Mouse (Mus musculus): ENCODE measurements around the gene Gm3404. TPM values are rescaled to one million over a fixed set of nuclear protein-coding genes. Genes with fewer than 3 reads are reported as not detected.
"Not testable (repeated sequence)": the region's sequence is repeated elsewhere in the genome, so short reads cannot be mapped to it uniquely, and the experiment has no call there.

Gene Gm3404
- polyA plus RNA-seq, 1 experiment from 2014 or later, result not detected

GRCm38 (mm10) chr5:146567054-146567453, 41.5 kb downstream of the Gm3404 start:
- H3K36me3 ChIP-seq (ENCODE audit: control insufficient read depth, insufficient read depth, low read length), result no peaks in the 10 kb centered on the region
- no peak overlapping the region for H3K4me2 ChIP-seq (ENCODE audit: low read length)
- H3K27me3 ChIP-seq (replicated peaks; ENCODE audit: control insufficient read depth, insufficient read depth, low read length), result no peaks in the 10 kb centered on the region
- no peak overlapping the region for H3K9ac ChIP-seq (ENCODE audit: low read depth, low read length)
- H3K4me3 ChIP-seq (ENCODE audit: low read length), result no peak overlapping the region
- no peaks in the 10 kb centered on the region for H3K9me3 ChIP-seq (ENCODE audit: control insufficient read depth, low read length)
- no peaks in the 10 kb centered on the region for H3K4me1 ChIP-seq (ENCODE audit: control insufficient read depth, insufficient read depth, low read depth, low read length)
- 68% methylated on average over 4 of the region's 4 CpGs for WGBS
- H3K27ac ChIP-seq (ENCODE audit: low read depth, low read length), result no peak overlapping the region
- no peak for ATAC-seq

DNA sequence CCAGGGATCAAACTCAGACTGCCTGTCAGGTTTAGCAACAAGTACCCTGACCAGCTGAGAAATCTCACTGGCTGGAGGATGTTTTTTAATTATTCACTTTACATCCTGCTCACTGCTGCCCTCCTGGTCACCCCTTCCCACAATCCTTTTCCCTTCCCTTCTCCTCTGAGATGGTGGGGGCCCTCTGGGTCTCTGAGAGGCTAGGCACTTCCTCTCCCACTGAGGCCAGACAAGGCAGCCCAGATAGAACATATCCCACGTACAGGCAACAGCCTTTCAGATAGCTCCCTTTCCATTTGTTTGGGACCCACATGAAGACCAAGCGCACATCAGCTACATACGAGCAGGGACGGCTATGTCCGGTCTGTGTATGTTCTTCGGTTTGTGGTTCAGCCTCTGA, 44.6 kb downstream of the Gm3404 start:
- not testable (repeated sequence) for ATAC-seq; H3K36me3 ChIP-seq (ENCODE audit: control insufficient read depth, insufficient read depth, low read length); H3K9me3 ChIP-seq (ENCODE audit: control insufficient read depth, low read length); H3K27ac ChIP-seq (ENCODE audit: low read depth, low read length); H3K27me3 ChIP-seq (replicated peaks; ENCODE audit: control insufficient read depth, insufficient read depth, low read length); H3K4me3 ChIP-seq (ENCODE audit: low read length); H3K4me1 ChIP-seq (ENCODE audit: control insufficient read depth, insufficient read depth, low read depth, low read length); H3K4me2 ChIP-seq (ENCODE audit: low read length); H3K9ac ChIP-seq (ENCODE audit: low read depth, low read length)
- 88% methylated on average over 6 of the region's 6 CpGs for WGBS

DNA sequence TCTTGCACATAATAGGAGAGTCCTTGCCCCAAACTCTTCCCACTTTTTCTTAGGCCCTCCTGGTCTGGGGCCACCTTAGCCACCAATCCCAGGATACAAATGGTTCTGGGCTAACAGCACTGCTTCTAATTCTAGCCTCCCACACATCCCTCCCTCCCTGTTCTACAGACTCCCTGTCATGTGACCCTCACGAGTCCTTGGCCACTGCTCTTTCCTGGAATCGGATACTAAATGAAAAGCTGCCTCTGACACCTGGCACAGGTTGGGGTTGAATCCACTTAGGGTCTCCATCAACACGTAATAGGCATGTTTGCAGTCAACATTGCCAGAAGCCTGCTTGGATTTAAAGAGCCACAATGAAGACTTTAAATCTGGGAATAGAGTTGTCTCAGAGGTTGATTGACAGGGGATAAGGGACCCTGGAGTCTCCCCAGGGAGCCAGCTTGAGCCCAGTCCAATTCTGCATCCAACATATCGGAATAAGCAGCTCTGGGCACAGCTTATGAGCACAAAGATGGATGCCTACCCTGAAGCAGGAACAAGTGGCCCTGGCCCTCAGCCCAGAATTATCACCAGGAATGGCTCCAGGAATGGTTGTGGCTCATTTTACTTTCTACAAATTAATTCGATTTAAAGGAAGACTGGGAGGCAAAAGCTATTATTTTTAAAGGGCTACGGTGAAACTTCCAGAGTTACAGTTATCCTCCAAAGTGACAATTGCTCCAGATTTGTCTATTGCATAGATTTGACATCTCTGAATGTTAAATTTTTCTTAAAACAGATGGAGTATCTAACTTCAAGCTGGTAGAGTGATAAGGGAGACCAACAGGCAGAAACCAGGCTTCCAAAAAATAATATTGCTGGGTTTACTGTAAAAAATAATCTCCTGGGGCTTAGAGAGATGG, 46.5 kb downstream of the Gm3404 start:
- H3K9ac ChIP-seq (ENCODE audit: low read depth, low read length); H3K4me3 ChIP-seq (ENCODE audit: low read length); H3K27ac ChIP-seq (ENCODE audit: low read depth, low read length); H3K4me1 ChIP-seq (ENCODE audit: control insufficient read depth, insufficient read depth, low read depth, low read length); H3K4me2 ChIP-seq (ENCODE audit: low read length); H3K9me3 ChIP-seq (ENCODE audit: control insufficient read depth, low read length); H3K36me3 ChIP-seq (ENCODE audit: control insufficient read depth, insufficient read depth, low read length); H3K27me3 ChIP-seq (replicated peaks; ENCODE audit: control insufficient read depth, insufficient read depth, low read length): not testable (repeated sequence)
- 44% methylated on average over 6 of the region's 6 CpGs for WGBS
- ATAC-seq, result peak; percentile 75

GRCm38 (mm10) chr5:146572735-146573042, 47.1 kb downstream of the Gm3404 start:
- not testable (repeated sequence) for H3K4me2 ChIP-seq (ENCODE audit: low read length); H3K4me1 ChIP-seq (ENCODE audit: control insufficient read depth, insufficient read depth, low read depth, low read length); H3K27ac ChIP-seq (ENCODE audit: low read depth, low read length); H3K9ac ChIP-seq (ENCODE audit: low read depth, low read length); H3K36me3 ChIP-seq (ENCODE audit: control insufficient read depth, insufficient read depth, low read length); H3K27me3 ChIP-seq (replicated peaks; ENCODE audit: control insufficient read depth, insufficient read depth, low read length); H3K9me3 ChIP-seq (ENCODE audit: control insufficient read depth, low read length); ATAC-seq; H3K4me3 ChIP-seq (ENCODE audit: low read length)
- 95% methylated on average over 4 of the region's 4 CpGs for WGBS

DNA sequence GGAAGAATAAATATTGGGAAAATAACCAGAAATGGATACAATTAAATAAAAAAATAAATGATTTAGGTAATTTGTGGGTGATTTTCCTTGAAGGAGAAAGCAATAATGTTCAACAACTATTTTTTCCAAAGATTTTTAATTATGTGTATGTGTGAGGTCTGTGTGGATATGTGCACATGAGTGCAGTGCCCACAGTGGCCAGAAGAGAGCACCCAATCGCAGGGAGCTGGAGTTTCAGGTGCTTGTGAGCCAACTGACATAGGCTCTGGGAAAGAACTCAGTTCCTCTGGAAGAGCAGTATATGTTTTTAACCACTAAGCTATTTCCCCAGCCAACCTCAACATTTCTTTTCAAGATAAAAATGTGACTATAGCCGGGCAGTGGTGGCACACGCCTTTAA, 51.1 kb downstream of the Gm3404 start:
- 94% methylated on average over 3 of the region's 3 CpGs for WGBS
- no peaks in the 10 kb centered on the region for H3K4me1 ChIP-seq (ENCODE audit: control insufficient read depth, insufficient read depth, low read depth, low read length)
- ATAC-seq, result no peak
- H3K9ac ChIP-seq (ENCODE audit: low read depth, low read length), result no peak overlapping the region
- no peaks in the 10 kb centered on the region for H3K9me3 ChIP-seq (ENCODE audit: control insufficient read depth, low read length)
- no peaks in the 10 kb centered on the region for H3K36me3 ChIP-seq (ENCODE audit: control insufficient read depth, insufficient read depth, low read length)
- no peak overlapping the region for H3K4me3 ChIP-seq (ENCODE audit: low read length)
- 0 out of 2 replicates have a peak, but pooled peaks cover 3% of the 10 kb centered on the region for H3K27me3 ChIP-seq (replicated peaks; ENCODE audit: control insufficient read depth, insufficient read depth, low read length)
- H3K4me2 ChIP-seq (ENCODE audit: low read length), result no peak overlapping the region
- H3K27ac ChIP-seq (ENCODE audit: low read depth, low read length), result no peak overlapping the region

Other genes starting within 250 kb of the Gm3404 start
- gene Wasf3, start 140.8 kb upstream of the Gm3404 start, polyA plus RNA-seq (2015; fragmentation: Nextera tagmentation; extraction: Ambion mirVana), result 19.3 and 23.4 TPM in 2 replicates
- not detected in 2 replicates for gene Gm6408, start 43.8 kb upstream of the Gm3404 start, polyA plus RNA-seq (2015; fragmentation: Nextera tagmentation; extraction: Ambion mirVana)
- gene Gm6370, start 34.4 kb upstream of the Gm3404 start, polyA plus RNA-seq (2015; fragmentation: Nextera tagmentation; extraction: Ambion mirVana), result not detected in 2 replicates
- gene 4930449I24Rik, start 23.4 kb upstream of the Gm3404 start, polyA plus RNA-seq (2015; fragmentation: Nextera tagmentation; extraction: Ambion mirVana), result not detected in 2 replicates
- not detected in 2 replicates for gene Gm3402, start 11.7 kb upstream of the Gm3404 start, polyA plus RNA-seq (2015; fragmentation: Nextera tagmentation; extraction: Ambion mirVana)
- not detected in 2 replicates for gene Gm3409, start 11.8 kb downstream of the Gm3404 start, polyA plus RNA-seq (2015; fragmentation: Nextera tagmentation; extraction: Ambion mirVana)
- gene Gm3415, start 30.3 kb downstream of the Gm3404 start, polyA plus RNA-seq (2015; fragmentation: Nextera tagmentation; extraction: Ambion mirVana), result not detected in 2 replicates
- 28.0 and 29.8 TPM in 2 replicates for gene Gpr12, start 59.4 kb downstream of the Gm3404 start, polyA plus RNA-seq (2015; fragmentation: Nextera tagmentation; extraction: Ambion mirVana)